Mouse (Mus musculus) embryonic facial prominence, embryonic 10.5 days (tissue): ENCODE results near the gene Msgn1. TPM values are rescaled to one million over a fixed set of nuclear protein-coding genes. Genes with fewer than 3 reads are reported as not detected.

Source experiments
- DNase-seq: peaks from one replicate; pipeline ENCODE4 v3.0.0-alpha.2; 2017; ENCODE audit warnings: low spot score
- H3K27ac ChIP-seq: fragments of 300-500 bp; sonication (generic); replicated peaks from 2 replicates; pipeline ENCODE4 v1.5.1; 2016; ENCODE audit warnings: mild to moderate bottlenecking
- H3K27me3 ChIP-seq: fragments of 300-500 bp; sonication (generic); replicated peaks from 2 replicates; pipeline ENCODE4 v1.6.1; 2016; ENCODE audit warnings: low read depth, mild to moderate bottlenecking; ENCODE audit not compliant: poor library complexity, severe bottlenecking
- H3K36me3 ChIP-seq: fragments of 300-500 bp; sonication (generic); replicated peaks from 2 replicates; pipeline ENCODE4 v1.6.1; 2016; ENCODE audit warnings: mild to moderate bottlenecking, moderate library complexity
- H3K4me1 ChIP-seq: fragments of 300-500 bp; sonication (generic); 2 replicates; pipeline ENCODE4 v1.6.1; 2016
- H3K4me3 ChIP-seq: fragments of 300-500 bp; sonication (generic); 2 replicates; pipeline ENCODE4 v1.5.1; 2016; ENCODE audit warnings: mild to moderate bottlenecking, moderate library complexity
- H3K9me3 ChIP-seq: fragments of 300-500 bp; sonication (generic); 2 replicates; pipeline ENCODE4 v1.6.1; 2016; ENCODE audit warnings: mild to moderate bottlenecking
- WGBS: fragments of 180-500 bp; shearing (Covaris S2); methylation state at CpG from one replicate; pipeline ENCODE4 v1.1.7; 2016; 5-methylcytosine and 5-hydroxymethylcytosine counted together
- polyA plus RNA-seq: library from polyadenylated mRNA; unstranded; fragments of >200 nt; fragmentation: Nextera tagmentation; extraction: Ambion mirVana; gene quantifications from 2 replicates; pipeline ENCODE4 v1.2.1, GENCODE M21; 2016

Msgn1 gene
- polyA plus RNA-seq, 1 experiment from 2014 or later: not detected

DNA sequence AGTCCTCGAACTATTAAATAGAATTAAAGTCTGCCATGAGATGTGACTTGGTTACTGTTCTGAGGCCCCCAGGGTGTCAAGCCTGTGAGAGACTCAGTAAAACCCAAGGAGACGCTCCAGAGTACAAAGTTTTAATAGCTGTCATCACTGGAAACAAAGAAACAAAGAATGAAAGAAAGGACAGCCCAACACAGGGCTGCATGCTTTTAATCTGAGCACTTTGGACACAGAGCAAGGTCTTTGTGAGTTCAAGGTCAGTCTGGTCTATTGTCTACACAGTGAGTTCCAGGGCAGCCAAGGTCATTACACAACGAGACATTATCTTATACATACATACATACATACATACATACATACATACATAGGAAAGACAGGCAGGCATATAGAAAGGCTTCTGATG lies 7.7 kb upstream of the Msgn1 start:
- H3K27me3 ChIP-seq: no peaks in the 10 kb centered on the region
- H3K4me3 ChIP-seq: no peak overlapping the region
- no peak for DNase-seq
- H3K4me1 ChIP-seq: peaks cover 2% of the 10 kb centered on the region; the same call in 1 of the 2 replicates
- H3K27ac ChIP-seq: no peak overlapping the region
- no peaks in the 10 kb centered on the region for H3K9me3 ChIP-seq
- 82% methylated on average over 3 of the region's 3 CpGs for WGBS
- no peaks in the 10 kb centered on the region for H3K36me3 ChIP-seq

GRCm38 (mm10) chr12:11215555-11215954 lies 6.8 kb upstream of the Msgn1 start:
- Histone ChIP-seq H3K9me3 (no peaks in the 10 kb centered on the region), H3K27me3 (no peaks in the 10 kb centered on the region), H3K4me1 (no peaks in the 10 kb centered on the region), H3K36me3 (no peaks in the 10 kb centered on the region), H3K27ac (no peak overlapping the region), H3K4me3 (no peak overlapping the region)
- DNase-seq: no peak
- WGBS: 91% methylated on average over 2 of the region's 2 CpGs

- H3K9me3 ChIP-seq: no peaks in the 10 kb centered on the region
- H3K4me3 ChIP-seq: no peak overlapping the region
- no peaks in the 10 kb centered on the region for H3K36me3 ChIP-seq
- no peaks in the 10 kb centered on the region for H3K27me3 ChIP-seq
- no peak for DNase-seq
- no peaks in the 10 kb centered on the region for H3K4me1 ChIP-seq
- H3K27ac ChIP-seq: no peak overlapping the region
Measured at GRCm38 (mm10) chr12:11214776-11215175, 6.0 kb upstream of the Msgn1 start.

GRCm38 (mm10) chr12:11212881-11213280 lies 4.1 kb upstream of the Msgn1 start:
- 57% methylated on average over 1 of the region's 1 CpGs for whole genome bisulfite sequencing
- Histone ChIP-seq H3K27ac (no peak overlapping the region), H3K36me3 (no peaks in the 10 kb centered on the region), H3K9me3 (no peaks in the 10 kb centered on the region), H3K4me3 (no peak overlapping the region), H3K4me1 (peaks cover 3% of the 10 kb centered on the region; the same call in 1 of the 2 replicates), H3K27me3 (no peaks in the 10 kb centered on the region)
- no peak for DNase-seq

DNA sequence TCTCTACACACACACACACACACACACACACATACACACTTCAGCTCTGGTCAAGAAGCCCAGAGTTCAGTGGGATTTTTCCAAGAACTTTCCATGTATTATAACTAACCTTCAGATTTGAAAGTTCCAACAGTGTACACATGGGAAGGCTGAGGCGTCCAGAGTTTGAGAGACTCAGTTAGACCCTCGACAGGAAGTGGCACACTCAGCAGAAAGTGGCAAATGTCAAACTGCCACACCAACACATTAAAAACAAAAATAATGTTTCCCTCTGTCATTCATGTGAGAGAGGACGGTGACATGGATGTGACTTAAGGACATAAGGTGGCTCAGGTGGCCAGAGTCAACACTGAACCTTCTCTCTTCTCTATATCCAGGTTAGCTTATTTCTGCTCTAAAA lies 1.6 kb upstream of the Msgn1 start:
- H3K36me3 ChIP-seq: no peaks in the 10 kb centered on the region
- WGBS: 71% methylated on average over 3 of the region's 3 CpGs

GRCm38 (mm10) chr12:11209636-11210035 lies 864 bp upstream of the Msgn1 start:
- 82% methylated on average over 5 of the region's 5 CpGs for WGBS
- Histone ChIP-seq H3K27me3 (no peaks in the 10 kb centered on the region), H3K9me3 (no peaks in the 10 kb centered on the region), H3K27ac (no peak overlapping the region), H3K4me3 (no peak overlapping the region), H3K36me3 (no peaks in the 10 kb centered on the region), H3K4me1 (peaks cover 3% of the 10 kb centered on the region; the same call in 1 of the 2 replicates)
- no peak for DNase-seq

More for the DNA sequence above, 1.6 kb upstream of the Msgn1 start:
- H3K4me3 ChIP-seq: no peak overlapping the region
- H3K9me3 ChIP-seq: no peaks in the 10 kb centered on the region
- H3K27me3 ChIP-seq: no peaks in the 10 kb centered on the region
- DNase-seq: no peak
- H3K27ac ChIP-seq: no peak overlapping the region
- H3K4me1 ChIP-seq: peaks cover 3% of the 10 kb centered on the region; the same call in 1 of the 2 replicates

GRCm38 (mm10) chr12:11206321-11206720 lies 2.5 kb downstream of the Msgn1 start:
- Histone ChIP-seq H3K9me3 (no peaks in the 10 kb centered on the region), H3K4me3 (no peak overlapping the region), H3K27ac (no peak overlapping the region), H3K36me3 (no peaks in the 10 kb centered on the region), H3K4me1 (peaks cover 3% of the 10 kb centered on the region; the same call in 1 of the 2 replicates), H3K27me3 (no peaks in the 10 kb centered on the region)
- no peak for DNase-seq
- 89% methylated on average over 4 of the region's 4 CpGs for whole genome bisulfite sequencing

DNA sequence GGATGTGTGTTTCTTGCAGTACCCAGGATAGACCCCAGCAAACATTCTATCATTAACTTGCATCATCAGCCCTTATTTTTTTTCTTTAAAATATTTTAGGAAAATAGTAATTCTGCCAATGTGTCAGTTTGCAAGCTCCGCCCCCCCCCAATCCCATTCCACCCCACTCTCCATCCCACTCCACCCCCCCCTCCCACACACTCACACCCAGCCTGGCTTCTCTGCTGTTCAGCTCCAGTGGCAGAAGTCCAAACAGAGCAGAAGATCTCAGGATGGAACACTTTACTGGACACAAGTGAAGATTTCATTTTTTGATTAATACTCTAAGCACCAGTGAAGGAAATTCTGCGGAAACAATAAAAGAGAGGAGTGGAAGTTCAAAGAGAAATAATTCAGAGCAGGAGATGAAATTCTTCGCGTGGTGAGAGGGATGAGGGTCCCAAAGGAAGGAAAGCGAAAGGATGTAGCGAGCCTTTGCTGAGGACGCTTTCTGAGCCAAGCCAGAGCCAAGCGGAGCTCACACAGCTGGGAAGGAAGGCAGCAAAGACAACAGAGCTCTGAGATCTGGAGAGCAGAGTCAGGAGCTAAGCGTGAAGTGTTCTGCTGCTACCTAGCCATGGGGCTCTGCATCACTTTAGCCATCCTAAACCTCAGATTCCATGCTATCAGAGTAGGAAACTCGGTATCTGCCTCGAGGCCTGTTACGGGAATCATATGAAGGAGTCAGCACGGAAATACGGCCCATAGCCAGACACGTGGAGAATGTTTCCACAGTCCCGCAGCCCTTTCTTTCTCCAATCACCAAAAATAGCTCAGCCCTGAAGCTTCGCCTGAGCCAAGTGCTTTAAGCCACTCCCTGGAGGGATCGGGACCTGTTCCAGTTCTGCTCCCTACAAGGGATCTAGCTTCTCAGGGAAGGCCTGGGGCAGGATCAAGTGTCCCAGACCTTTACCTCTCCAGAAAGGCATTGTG lies 4.8 kb downstream of the Msgn1 start:
- Histone ChIP-seq H3K4me3 (no peak overlapping the region), H3K36me3 (no peaks in the 10 kb centered on the region), H3K9me3 (no peaks in the 10 kb centered on the region), H3K27me3 (no peaks in the 10 kb centered on the region), H3K4me1 (peaks cover 3% of the 10 kb centered on the region; the same call in 1 of the 2 replicates), H3K27ac (no peak overlapping the region)
- DNase-seq: no peak
- 85% methylated on average over 18 of the region's 18 CpGs for WGBS

- Histone ChIP-seq H3K4me1 (no peaks in the 10 kb centered on the region), H3K36me3 (no peaks in the 10 kb centered on the region), H3K4me3 (no peak overlapping the region), H3K27me3 (no peaks in the 10 kb centered on the region), H3K9me3 (no peaks in the 10 kb centered on the region), H3K27ac (no peak overlapping the region)
- 92% methylated on average over 8 of the region's 8 CpGs for WGBS
- no peak for DNase-seq
Measured at GRCm38 (mm10) chr12:11202476-11202875, 6.3 kb downstream of the Msgn1 start.

DNA sequence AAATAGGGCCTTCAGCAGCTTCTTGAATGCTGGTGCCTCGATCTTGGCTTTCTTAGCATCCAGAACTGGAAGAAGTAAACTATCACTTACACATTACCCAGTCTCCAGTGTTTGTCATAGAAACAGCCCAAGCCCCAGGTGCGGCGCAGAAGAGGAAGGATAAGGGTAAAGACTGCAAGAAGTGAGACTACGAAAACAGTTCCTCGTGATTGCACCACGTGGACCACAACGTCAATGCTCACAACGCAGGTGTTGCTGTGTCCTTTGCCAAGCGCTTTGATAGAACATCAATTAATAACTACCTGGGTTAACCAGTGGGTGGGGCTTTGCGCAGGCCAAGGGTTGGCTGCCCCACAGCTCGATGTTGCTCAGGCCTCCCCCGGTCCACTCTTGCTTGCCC lies 8.1 kb downstream of the Msgn1 start:
- WGBS: 94% methylated on average over 12 of the region's 12 CpGs
- peaks cover 9% of the 10 kb centered on the region for H3K4me1 ChIP-seq

GRCm38 (mm10) chr12:11198551-11198950 lies 10.2 kb downstream of the Msgn1 start:
- no peaks in the 10 kb centered on the region for H3K36me3 ChIP-seq
- no peak for DNase-seq
- H3K9me3 ChIP-seq: no peaks in the 10 kb centered on the region
- H3K27ac ChIP-seq: no peak overlapping the region
- no peaks in the 10 kb centered on the region for H3K27me3 ChIP-seq
- 41% methylated on average over 2 of the region's 2 CpGs for WGBS
- no peak overlapping the region for H3K4me3 ChIP-seq
- H3K4me1 ChIP-seq: peaks cover 9% of the 10 kb centered on the region

More for the DNA sequence above, 8.1 kb downstream of the Msgn1 start:
- no peak for DNase-seq
- Histone ChIP-seq H3K9me3 (no peaks in the 10 kb centered on the region), H3K36me3 (no peaks in the 10 kb centered on the region), H3K4me3 (no peak overlapping the region), H3K27ac (no peak overlapping the region), H3K27me3 (no peaks in the 10 kb centered on the region)

- Histone ChIP-seq H3K4me1 (peaks cover 9% of the 10 kb centered on the region), H3K36me3 (no peaks in the 10 kb centered on the region), H3K27ac (no peak overlapping the region), H3K4me3 (no peak overlapping the region), H3K27me3 (no peaks in the 10 kb centered on the region), H3K9me3 (no peaks in the 10 kb centered on the region)
- peak; percentile 13 for DNase-seq
- 32% methylated on average over 4 of the region's 4 CpGs for WGBS
Measured at GRCm38 (mm10) chr12:11198026-11198425, 10.7 kb downstream of the Msgn1 start.

DNA sequence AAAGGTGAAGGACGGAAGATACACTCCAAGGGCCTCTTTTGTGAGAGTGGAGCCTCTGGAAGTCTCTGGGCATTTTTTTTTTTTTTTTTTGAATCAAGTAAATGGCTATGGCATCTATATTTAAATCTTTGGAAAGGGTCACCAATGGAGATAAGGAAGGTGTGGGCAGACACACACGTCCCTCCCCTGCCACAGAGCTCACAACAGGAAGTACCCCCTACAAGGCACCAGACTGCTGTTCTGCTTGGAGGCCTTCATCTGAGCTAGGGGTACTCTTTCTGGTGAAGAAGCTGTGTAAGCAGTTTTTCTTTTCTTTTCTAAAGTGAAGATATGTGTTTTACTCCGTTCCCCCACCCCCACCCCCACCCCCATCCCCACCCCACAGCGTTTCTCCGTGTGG lies 11.9 kb downstream of the Msgn1 start:
- H3K27ac ChIP-seq: peak overlapping the region; percentile 30; the same call in 1 of the 2 replicates
- no peaks in the 10 kb centered on the region for H3K36me3 ChIP-seq
- no peaks in the 10 kb centered on the region for H3K9me3 ChIP-seq
- H3K4me3 ChIP-seq: no peak overlapping the region
- peaks cover 9% of the 10 kb centered on the region for H3K4me1 ChIP-seq
- DNase-seq: no peak
- H3K27me3 ChIP-seq: no peaks in the 10 kb centered on the region
- WGBS: 42% methylated on average over 5 of the region's 5 CpGs
